Mouse (Mus musculus): ENCODE measurements at regions not wholly inside any gene's neighbourhood (a gene's known extent, or its start where the extent isn't known, plus 50 kb on each side); places are given as distances from the start of the nearest gene placed in this dataset.

DNA sequence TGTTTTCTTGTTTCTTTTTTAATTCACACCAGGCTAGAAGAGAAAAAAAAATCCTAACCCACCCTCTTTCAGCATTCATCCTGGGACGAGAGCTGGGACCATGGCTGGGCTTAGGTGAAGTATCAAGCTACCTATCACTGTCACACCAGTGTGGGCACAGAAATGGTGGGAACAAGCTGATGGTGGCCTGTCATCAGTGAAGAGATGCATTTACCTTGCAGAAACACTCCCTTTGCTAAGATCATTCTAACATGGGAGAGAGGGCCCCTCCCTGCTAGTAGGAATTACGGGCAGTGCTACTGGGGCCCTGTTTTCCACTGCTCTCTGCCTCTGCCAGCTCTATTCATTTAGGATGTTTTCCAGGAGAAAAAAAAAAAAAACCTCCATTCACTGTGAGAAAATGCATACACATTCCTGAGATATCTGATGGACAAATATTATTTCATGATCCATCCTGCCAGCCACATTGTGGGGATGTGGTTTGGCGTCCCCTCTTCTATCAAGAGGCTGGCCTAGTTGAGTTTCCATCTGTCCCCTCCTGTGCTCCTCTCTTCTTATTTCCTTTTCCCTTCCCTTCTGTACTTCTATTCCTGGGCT is 94.6 kb upstream of the Cd93 start:
- Histone ChIP-seq H3K9me3 (ENCODE audit: control insufficient read depth, low read length) (no peaks in the 10 kb centered on the region), H3K9ac (ENCODE audit: low read depth, low read length) (no peak overlapping the region), H3K36me3 (ENCODE audit: control insufficient read depth, insufficient read depth, low read length) (no peaks in the 10 kb centered on the region), H3K27me3 (ENCODE audit: control insufficient read depth, insufficient read depth, low read length) (no peaks in the 10 kb centered on the region), H3K4me1 (ENCODE audit: control insufficient read depth, insufficient read depth, low read length) (no peaks in the 10 kb centered on the region), H3K4me3 (ENCODE audit: low read length) (no peak overlapping the region), H3K27ac (ENCODE audit: low read depth, low read length) (no peak overlapping the region), H3K4me2 (replicated peaks; ENCODE audit: low read depth, low read length) (no peak overlapping the region)
- no peak for ATAC-seq (ENCODE audit: low FRiP score, low TSS enrichment)
- WGBS: 71% methylated on average over 3 of the region's 3 CpGs

GRCm38 (mm10) chr2:148537251-148537650 is 93.9 kb upstream of the Cd93 start:
- Histone ChIP-seq H3K9me3 (ENCODE audit: control insufficient read depth, low read length) (no peaks in the 10 kb centered on the region), H3K27me3 (ENCODE audit: control insufficient read depth, insufficient read depth, low read length) (no peaks in the 10 kb centered on the region), H3K27ac (ENCODE audit: low read depth, low read length) (no peak overlapping the region), H3K9ac (ENCODE audit: low read depth, low read length) (no peak overlapping the region), H3K36me3 (ENCODE audit: control insufficient read depth, insufficient read depth, low read length) (no peaks in the 10 kb centered on the region), H3K4me3 (ENCODE audit: low read length) (no peak overlapping the region), H3K4me2 (replicated peaks; ENCODE audit: low read depth, low read length) (no peak overlapping the region), H3K4me1 (ENCODE audit: control insufficient read depth, insufficient read depth, low read length) (no peaks in the 10 kb centered on the region)
- no peak for ATAC-seq (ENCODE audit: low FRiP score, low TSS enrichment)
- WGBS: 89% methylated on average over 5 of the region's 5 CpGs

DNA sequence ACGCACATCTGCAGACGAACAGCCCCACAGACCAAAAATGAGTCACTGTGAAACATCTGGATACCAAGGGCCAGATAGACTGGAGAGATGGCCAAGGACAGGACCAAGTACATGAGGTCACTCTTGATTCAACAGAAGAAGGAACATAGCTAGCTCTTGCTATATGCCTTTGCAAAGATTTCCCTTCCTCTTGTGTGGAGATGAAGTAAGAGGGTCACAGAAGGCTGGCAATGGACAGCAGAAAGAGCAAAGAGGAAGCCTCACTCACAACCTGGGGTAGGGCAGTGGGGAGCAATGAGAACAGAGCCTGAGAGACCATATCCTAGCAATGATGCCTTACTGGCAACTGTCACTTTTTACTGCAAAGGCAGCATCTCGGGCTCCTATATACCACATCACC is 93.2 kb upstream of the Cd93 start:
- no peak for ATAC-seq (ENCODE audit: low FRiP score, low TSS enrichment)
- H3K4me2 ChIP-seq (replicated peaks; ENCODE audit: low read depth, low read length): no peak overlapping the region
- no peaks in the 10 kb centered on the region for H3K4me1 ChIP-seq (ENCODE audit: control insufficient read depth, insufficient read depth, low read length)
- 87% methylated on average over 3 of the region's 3 CpGs for WGBS
- H3K9me3 ChIP-seq (ENCODE audit: control insufficient read depth, low read length): no peaks in the 10 kb centered on the region
- no peak overlapping the region for H3K9ac ChIP-seq (ENCODE audit: low read depth, low read length)
- H3K4me3 ChIP-seq (ENCODE audit: low read length): no peak overlapping the region
- H3K27me3 ChIP-seq (ENCODE audit: control insufficient read depth, insufficient read depth, low read length): no peaks in the 10 kb centered on the region
- H3K36me3 ChIP-seq (ENCODE audit: control insufficient read depth, insufficient read depth, low read length): no peaks in the 10 kb centered on the region
- no peak overlapping the region for H3K27ac ChIP-seq (ENCODE audit: low read depth, low read length)

GRCm38 (mm10) chr2:148535562-148536180 is 92.3 kb upstream of the Cd93 start:
- ATAC-seq (ENCODE audit: low FRiP score, low TSS enrichment): peak; percentile 35; the same call in 1 of the 2 replicates
- 65% methylated on average over 5 of the region's 5 CpGs for WGBS
- Histone ChIP-seq H3K9me3 (ENCODE audit: control insufficient read depth, low read length) (no peaks in the 10 kb centered on the region), H3K27me3 (ENCODE audit: control insufficient read depth, insufficient read depth, low read length) (no peaks in the 10 kb centered on the region), H3K4me3 (ENCODE audit: low read length) (no peak overlapping the region), H3K4me2 (replicated peaks; ENCODE audit: low read depth, low read length) (no peak overlapping the region), H3K4me1 (ENCODE audit: control insufficient read depth, insufficient read depth, low read length) (no peaks in the 10 kb centered on the region), H3K27ac (ENCODE audit: low read depth, low read length) (no peak overlapping the region), H3K9ac (ENCODE audit: low read depth, low read length) (no peak overlapping the region), H3K36me3 (ENCODE audit: control insufficient read depth, insufficient read depth, low read length) (no peaks in the 10 kb centered on the region)

- Histone ChIP-seq H3K4me1 (ENCODE audit: control insufficient read depth, insufficient read depth, low read length) (no peaks in the 10 kb centered on the region), H3K27ac (ENCODE audit: low read depth, low read length) (no peak overlapping the region), H3K9ac (ENCODE audit: low read depth, low read length) (no peak overlapping the region), H3K4me2 (replicated peaks; ENCODE audit: low read depth, low read length) (no peak overlapping the region), H3K9me3 (ENCODE audit: control insufficient read depth, low read length) (no peaks in the 10 kb centered on the region), H3K27me3 (ENCODE audit: control insufficient read depth, insufficient read depth, low read length) (no peaks in the 10 kb centered on the region), H3K36me3 (ENCODE audit: control insufficient read depth, insufficient read depth, low read length) (no peaks in the 10 kb centered on the region), H3K4me3 (ENCODE audit: low read length) (no peak overlapping the region)
- no peak for ATAC-seq (ENCODE audit: low FRiP score, low TSS enrichment)
- WGBS: 65% methylated on average over 4 of the region's 4 CpGs
Measured at GRCm38 (mm10) chr2:148532051-148532450, 88.7 kb upstream of the Cd93 start.

GRCm38 (mm10) chr2:148530546-148530945 is 87.2 kb upstream of the Cd93 start:
- H3K9me3 ChIP-seq (ENCODE audit: control insufficient read depth, low read length): no peaks in the 10 kb centered on the region
- WGBS: 63% methylated on average over 4 of the region's 4 CpGs
- H3K36me3 ChIP-seq (ENCODE audit: control insufficient read depth, insufficient read depth, low read length): no peaks in the 10 kb centered on the region

GRCm38 (mm10) chr2:148529900-148530299 is 86.5 kb upstream of the Cd93 start:
- H3K4me1 ChIP-seq (ENCODE audit: control insufficient read depth, insufficient read depth, low read length): no peaks in the 10 kb centered on the region
- H3K9me3 ChIP-seq (ENCODE audit: control insufficient read depth, low read length): no peaks in the 10 kb centered on the region
- no peaks in the 10 kb centered on the region for H3K36me3 ChIP-seq (ENCODE audit: control insufficient read depth, insufficient read depth, low read length)
- H3K4me3 ChIP-seq (ENCODE audit: low read length): no peak overlapping the region
- no peak overlapping the region for H3K9ac ChIP-seq (ENCODE audit: low read depth, low read length)
- no peak overlapping the region for H3K27ac ChIP-seq (ENCODE audit: low read depth, low read length)
- no peaks in the 10 kb centered on the region for H3K27me3 ChIP-seq (ENCODE audit: control insufficient read depth, insufficient read depth, low read length)
- ATAC-seq (ENCODE audit: low FRiP score, low TSS enrichment): no peak
- no peak overlapping the region for H3K4me2 ChIP-seq (replicated peaks; ENCODE audit: low read depth, low read length)
- 23% methylated on average over 2 of the region's 2 CpGs for WGBS

More at GRCm38 (mm10) chr2:148530546-148530945, 87.2 kb upstream of the Cd93 start:
- no peak overlapping the region for H3K27ac ChIP-seq (ENCODE audit: low read depth, low read length)
- ATAC-seq (ENCODE audit: low FRiP score, low TSS enrichment): no peak
- no peak overlapping the region for H3K4me2 ChIP-seq (replicated peaks; ENCODE audit: low read depth, low read length)
- H3K4me1 ChIP-seq (ENCODE audit: control insufficient read depth, insufficient read depth, low read length): no peaks in the 10 kb centered on the region
- no peak overlapping the region for H3K4me3 ChIP-seq (ENCODE audit: low read length)
- H3K27me3 ChIP-seq (ENCODE audit: control insufficient read depth, insufficient read depth, low read length): no peaks in the 10 kb centered on the region
- no peak overlapping the region for H3K9ac ChIP-seq (ENCODE audit: low read depth, low read length)

GRCm38 (mm10) chr2:148527755-148528154 is 84.4 kb upstream of the Cd93 start:
- H3K27me3 ChIP-seq (ENCODE audit: control insufficient read depth, insufficient read depth, low read length): no peaks in the 10 kb centered on the region
- 83% methylated on average over 5 of the region's 5 CpGs for WGBS

DNA sequence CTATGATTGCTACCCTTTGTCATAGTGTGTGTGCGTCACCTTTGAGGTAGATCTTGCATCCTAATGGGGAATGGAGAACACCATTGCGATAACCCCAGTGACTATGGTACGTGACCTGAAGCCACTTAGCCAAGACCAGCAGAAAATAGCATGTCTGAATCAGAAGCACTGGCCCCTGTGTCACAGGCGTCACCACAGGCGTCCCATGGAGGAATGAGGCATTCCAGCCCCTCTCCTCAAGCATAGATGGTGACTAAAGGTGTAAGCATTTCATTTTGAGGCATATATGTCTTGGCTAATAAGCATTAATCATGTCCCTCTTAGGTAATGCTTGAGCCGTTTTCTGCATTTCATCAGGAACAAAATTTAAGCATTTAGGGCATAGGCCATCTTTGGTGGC is 82.1 kb upstream of the Cd93 start:
- H3K36me3 ChIP-seq (ENCODE audit: control insufficient read depth, insufficient read depth, low read length): no peaks in the 10 kb centered on the region
- no peaks in the 10 kb centered on the region for H3K4me1 ChIP-seq (ENCODE audit: control insufficient read depth, insufficient read depth, low read length)
- ATAC-seq (ENCODE audit: low FRiP score, low TSS enrichment): no peak
- H3K9me3 ChIP-seq (ENCODE audit: control insufficient read depth, low read length): no peaks in the 10 kb centered on the region
- no peak overlapping the region for H3K4me2 ChIP-seq (replicated peaks; ENCODE audit: low read depth, low read length)
- WGBS: 81% methylated on average over 6 of the region's 6 CpGs
- no peak overlapping the region for H3K27ac ChIP-seq (ENCODE audit: low read depth, low read length)
- H3K27me3 ChIP-seq (ENCODE audit: control insufficient read depth, insufficient read depth, low read length): no peaks in the 10 kb centered on the region
- no peak overlapping the region for H3K9ac ChIP-seq (ENCODE audit: low read depth, low read length)
- no peak overlapping the region for H3K4me3 ChIP-seq (ENCODE audit: low read length)

More at GRCm38 (mm10) chr2:148527755-148528154, 84.4 kb upstream of the Cd93 start:
- H3K9ac ChIP-seq (ENCODE audit: low read depth, low read length): no peak overlapping the region
- no peak overlapping the region for H3K27ac ChIP-seq (ENCODE audit: low read depth, low read length)
- no peaks in the 10 kb centered on the region for H3K36me3 ChIP-seq (ENCODE audit: control insufficient read depth, insufficient read depth, low read length)
- H3K4me3 ChIP-seq (ENCODE audit: low read length): no peak overlapping the region
- no peak overlapping the region for H3K4me2 ChIP-seq (replicated peaks; ENCODE audit: low read depth, low read length)
- H3K9me3 ChIP-seq (ENCODE audit: control insufficient read depth, low read length): no peaks in the 10 kb centered on the region
- ATAC-seq (ENCODE audit: low FRiP score, low TSS enrichment): no peak
- no peaks in the 10 kb centered on the region for H3K4me1 ChIP-seq (ENCODE audit: control insufficient read depth, insufficient read depth, low read length)

Data from kidney, embryonic 14.5 days (tissue).